ENCODE assay signal across 8 mouse cellular contexts in the genomic region with DNA sequence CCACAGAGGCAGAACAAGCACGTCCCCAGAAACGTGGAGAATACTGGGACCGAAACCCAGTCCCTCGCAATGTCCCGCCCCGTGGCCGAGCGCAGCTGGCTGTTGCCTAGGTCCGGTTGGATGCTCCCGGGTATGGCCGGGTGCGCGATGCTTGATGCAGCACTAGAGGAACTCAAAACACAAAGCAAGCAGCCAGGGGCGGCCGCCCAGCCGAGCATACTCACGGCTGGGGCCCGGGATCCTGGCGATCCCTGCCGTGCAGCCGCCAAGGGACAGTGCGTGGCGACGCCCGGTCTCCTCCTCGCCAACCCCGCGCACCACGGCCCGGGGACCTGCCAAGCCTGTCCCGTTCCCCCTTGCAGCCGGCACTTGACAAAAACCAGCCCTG. TPM values are rescaled to one million over a fixed set of nuclear protein-coding genes. Genes with fewer than 3 reads are reported as not detected.
A peak's percentile ranks its signal among the peaks of the same experiment; 100 is the strongest.
DNase-seq lines count a peak whose midpoint lies in the region; ATAC-seq and TF ChIP-seq lines count a peak whose summit lies in the region.

No protein-coding gene starts in this region.

- peak overlapping the region; percentile 97 for H3K4me2 ChIP-seq in intestine, postnatal 0 days (replicated peaks; ENCODE audit: low read depth)
- H3K4me2 ChIP-seq in liver, postnatal 0 days (ENCODE audit: low read depth, low read length), result peak overlapping the region; percentile 96
- H3K4me2 ChIP-seq in neural tube, embryonic 13.5 days, result peak overlapping the region; percentile 72

- DNase-seq in layer of hippocampus, postnatal 14 days (ENCODE audit: low spot score in 2 of 2), result peak; percentile 12 to 29
- DNase-seq in layer of hippocampus, adult 11-12 months (ENCODE audit: low spot score), result no peak
- peak; percentile 30 for DNase-seq in gastrocnemius, adult 18-20 months (ENCODE audit: low spot score)
- peak; percentile 78 for DNase-seq in liver, postnatal 0 days
- DNase-seq in urinary bladder, postnatal 25 days (ENCODE audit: low spot score), result peak; percentile 46

- peak overlapping the region; percentile 60 for H3K4me3 ChIP-seq in bone marrow macrophage, adult 2 months (ENCODE audit: insufficient read depth, low read length)
- H3K4me3 ChIP-seq in intestine, postnatal 0 days (ENCODE audit: low read depth, low read length), result peak overlapping the region; percentile 64
- H3K4me3 ChIP-seq in liver, postnatal 0 days (ENCODE audit: low read depth, low read length), result peak overlapping the region; percentile 90
- H3K4me3 ChIP-seq in neural tube, embryonic 13.5 days, result peak overlapping the region; percentile 67

- peak overlapping the region; percentile 54 for H3K9ac ChIP-seq in intestine, postnatal 0 days (ENCODE audit: low read depth, low read length)
- peak overlapping the region; percentile 81 for H3K9ac ChIP-seq in liver, postnatal 0 days (replicated peaks)
- peak overlapping the region; percentile 97 for H3K9ac ChIP-seq in neural tube, embryonic 13.5 days

- peak; percentile 48 for ATAC-seq in intestine, postnatal 0 days
- ATAC-seq in liver, postnatal 0 days, result peak; percentile 61
- peak; percentile 52 for ATAC-seq in neural tube, embryonic 13.5 days (ENCODE audit: low read depth)

- under 1% methylated on average over 32 of the region's 32 CpGs for WGBS in intestine, postnatal 0 days
- 0% methylated on average over 25 of the region's 32 CpGs for WGBS in liver, postnatal 0 days (ENCODE audit: insufficient replicate concordance)
- WGBS in neural tube, embryonic 13.5 days, result 0% methylated on average over 32 of the region's 32 CpGs

- H3K4me1 ChIP-seq in bone marrow macrophage, adult 2 months (ENCODE audit: control insufficient read depth, insufficient read depth, low read length), result no peaks in the 10 kb centered on the region
- H3K4me1 ChIP-seq in intestine, postnatal 0 days (replicated peaks; ENCODE audit: control insufficient read depth, insufficient read depth, low read length), result 0 out of 2 replicates have a peak, but pooled peaks cover 5% of the 10 kb centered on the region
- peaks cover 24% of the 10 kb centered on the region for H3K4me1 ChIP-seq in liver, postnatal 0 days (ENCODE audit: insufficient read depth)
- peaks cover 37% of the 10 kb centered on the region for H3K4me1 ChIP-seq in neural tube, embryonic 13.5 days (replicated peaks)

- no peaks in the 10 kb centered on the region for H3K27me3 ChIP-seq in intestine, postnatal 0 days (replicated peaks; ENCODE audit: control insufficient read depth, insufficient read depth, low read length)
- no peaks in the 10 kb centered on the region for H3K27me3 ChIP-seq in liver, postnatal 0 days (ENCODE audit: insufficient read depth, low read length)
- 0 out of 2 replicates have a peak, but pooled peaks cover 5% of the 10 kb centered on the region for H3K27me3 ChIP-seq in neural tube, embryonic 13.5 days

- no peak; the same call in 1 of the 2 replicates for TF ChIP-seq EP300 in liver, postnatal 0 days (IDR thresholded peaks at IDR 0.05; ENCODE audit: low read depth)

- no peak for TF ChIP-seq POLR2A in bone marrow macrophage, adult 2 months (IDR thresholded peaks at IDR 0.05; ENCODE audit: borderline replicate concordance, low read depth, low read length)

- H3K27ac ChIP-seq in bone marrow macrophage, adult 2 months (ENCODE audit: insufficient read depth, low read depth, low read length), result no peak overlapping the region
- H3K27ac ChIP-seq in intestine, postnatal 0 days (ENCODE audit: low read depth, low read length), result peak overlapping the region; percentile 77
- peak overlapping the region; percentile 98 for H3K27ac ChIP-seq in liver, postnatal 0 days (ENCODE audit: low read depth)
- H3K27ac ChIP-seq in neural tube, embryonic 13.5 days (replicated peaks), result peak overlapping the region; percentile 100

- TF ChIP-seq CTCF in bone marrow macrophage, adult 2 months (IDR thresholded peaks at IDR 0.05; ENCODE audit: low read depth, low read length), result no peak
- TF ChIP-seq CTCF in intestine, postnatal 0 days (IDR thresholded peaks at IDR 0.05; ENCODE audit: low read depth), result 0 out of 2 replicates have a peak, but pooled peaks have one; percentile 11
- no peak for TF ChIP-seq CTCF in liver, postnatal 0 days (IDR thresholded peaks at IDR 0.05; ENCODE audit: low read depth)

- H3K36me3 ChIP-seq in intestine, postnatal 0 days (ENCODE audit: control insufficient read depth, insufficient read depth), result no peaks in the 10 kb centered on the region
- H3K36me3 ChIP-seq in liver, postnatal 0 days (replicated peaks; ENCODE audit: insufficient read depth, low read length), result peaks cover 17% of the 10 kb centered on the region
- H3K36me3 ChIP-seq in neural tube, embryonic 13.5 days, result peaks cover 17% of the 10 kb centered on the region

- no peaks in the 10 kb centered on the region for H3K9me3 ChIP-seq in intestine, postnatal 0 days (ENCODE audit: control insufficient read depth)
- H3K9me3 ChIP-seq in liver, postnatal 0 days (ENCODE audit: low read length), result no peaks in the 10 kb centered on the region
- H3K9me3 ChIP-seq in neural tube, embryonic 13.5 days, result no peaks in the 10 kb centered on the region

RNA-seq across cellular contexts. Expression of a gene that starts 0.3 kb away (rescaled TPM):
- 10 to 100 TPM; 31.0 to 42.0 TPM for total RNA-seq in layer of hippocampus, postnatal 14 days (2021)
- polyA plus RNA-seq in bone marrow macrophage, adult 2 months (2012; ENCODE audit: insufficient read depth, insufficient read length, missing spikeins), result 1.9 and 2.6 TPM in 2 replicates
- 100 to 1,000 TPM; 173 to 219 TPM for total RNA-seq in gastrocnemius, adult 18-20 months (2021)
- 87.8 and 91.9 TPM in 2 replicates for polyA plus RNA-seq in intestine, postnatal 0 days (2015; fragmentation: Nextera tagmentation; extraction: Ambion mirVana)
- polyA plus RNA-seq in liver, postnatal 0 days (2015; fragmentation: Nextera tagmentation; extraction: Ambion mirVana), result 449 and 461 TPM in 2 replicates
- polyA plus RNA-seq in neural tube, embryonic 13.5 days (2015; fragmentation: Nextera tagmentation; extraction: Ambion mirVana), result 1,087 and 1,092 TPM in 2 replicates

RNA-seq across cellular contexts. Expression of a gene that starts 37.6 kb away (rescaled TPM):
- total RNA-seq in layer of hippocampus, postnatal 14 days (2021), result 10 to 100 TPM; 49.0 to 49.1 TPM
- 29.8 and 39.4 TPM in 2 replicates for polyA plus RNA-seq in bone marrow macrophage, adult 2 months (2012; ENCODE audit: insufficient read depth, insufficient read length, missing spikeins)
- total RNA-seq in gastrocnemius, adult 18-20 months (2021), result 10 to 100 TPM; 94.5 to 96.7 TPM
- polyA plus RNA-seq in intestine, postnatal 0 days (2015; fragmentation: Nextera tagmentation; extraction: Ambion mirVana), result 54.7 and 57.3 TPM in 2 replicates
- 31.2 and 32.5 TPM in 2 replicates for polyA plus RNA-seq in liver, postnatal 0 days (2015; fragmentation: Nextera tagmentation; extraction: Ambion mirVana)
- 63.9 and 64.8 TPM in 2 replicates for polyA plus RNA-seq in neural tube, embryonic 13.5 days (2015; fragmentation: Nextera tagmentation; extraction: Ambion mirVana)

RNA-seq across cellular contexts. Expression of a gene that starts 54.5 kb away (rescaled TPM):
- total RNA-seq in layer of hippocampus, postnatal 14 days (2021), result 10 to 100 TPM in 1 of 2 experiments, not detected in 1; 10.7 TPM
- polyA plus RNA-seq in bone marrow macrophage, adult 2 months (2012; ENCODE audit: insufficient read depth, insufficient read length, missing spikeins), result 11.0 and 18.4 TPM in 2 replicates
- total RNA-seq in gastrocnemius, adult 18-20 months (2021), result 10 to 100 TPM in 1 of 2 experiments, 1 to 10 TPM in 1; 2.9 to 14.2 TPM
- 13.2 and 14.8 TPM in 2 replicates for polyA plus RNA-seq in intestine, postnatal 0 days (2015; fragmentation: Nextera tagmentation; extraction: Ambion mirVana)
- 7.8 and 8.7 TPM in 2 replicates for polyA plus RNA-seq in liver, postnatal 0 days (2015; fragmentation: Nextera tagmentation; extraction: Ambion mirVana)
- 24.5 and 38.8 TPM in 2 replicates for polyA plus RNA-seq in neural tube, embryonic 13.5 days (2015; fragmentation: Nextera tagmentation; extraction: Ambion mirVana)

Comparison
In these comparisons a context has a peak if more than half of its experiments do, and no peak if none do; other contexts are left out.
1. RNA of a gene that starts 0.3 kb away (polyA plus RNA-seq): 1,087 to 1,092 TPM in neural tube, embryonic 13.5 days, 449 to 461 TPM in liver, postnatal 0 days and 87.8 to 91.9 TPM in intestine, postnatal 0 days; 1.9 to 2.6 TPM in bone marrow macrophage, adult 2 months; every median in the first group is over 10 times any median in the second.
2. Peak in every context shown above with its lines, with median percentiles within 50 percentile points of each other: H3K4me3 ChIP-seq, ATAC-seq, H3K4me2 ChIP-seq and H3K9ac ChIP-seq.